Mouse (Mus musculus) adrenal gland, adult 8-10 months (tissue): ENCODE data around the gene Cyp46a1. TPM values are rescaled to one million over a fixed set of nuclear protein-coding genes. Genes with fewer than 3 reads are reported as not detected.

Experiments
- DNase-seq: peaks from one replicate; pipeline ENCODE4 v3.0.0; 2022
- total RNA-seq, 4 experiments: library from RNA; stranded (reverse); gene quantifications; 2 replicates each; pipeline ENCODE4 v1.2.4; 2022

Cyp46a1 gene
- total RNA-seq, 4 experiments from 2014 or later: 2.1 to 7.3 (median 4.7) TPM

- no peak for DNase-seq
These were observed 66.8 kb downstream of the Cyp46a1 start for GRCm38 (mm10) chr12:108400951-108401350.

GRCm38 (mm10) chr12:108403957-108404356 lies 69.8 kb downstream of the Cyp46a1 start:
- peak; percentile 62 for DNase-seq

- no peak for DNase-seq
These were observed 74.9 kb downstream of the Cyp46a1 start for GRCm38 (mm10) chr12:108409100-108409499.

- DNase-seq: no peak
These were observed 76.4 kb downstream of the Cyp46a1 start for GRCm38 (mm10) chr12:108410416-108411208.

Other genes with a start within 250 kb of the Cyp46a1 start
- 100 to 1,000 TPM; 119 to 134 (median 127) TPM for gene Setd3, start 155.1 kb upstream of the Cyp46a1 start, total RNA-seq
- gene Ccnk, start 154.8 kb upstream of the Cyp46a1 start, total RNA-seq: 10 to 100 TPM; 26.2 to 35.0 (median 29.2) TPM
- 10 to 100 TPM; 24.6 to 36.3 (median 29.0) TPM for gene Ccdc85c, start 59.0 kb upstream of the Cyp46a1 start, total RNA-seq
- 1 to 10 TPM in 3 of 4 experiments, under 1 TPM in 1; 0.81 to 1.9 (median 1.5) TPM for gene Hhipl1, start 28.1 kb upstream of the Cyp46a1 start, total RNA-seq
- 10 to 100 TPM; 15.2 to 31.0 (median 22.8) TPM for gene Eml1, start 36.6 kb downstream of the Cyp46a1 start, total RNA-seq
- 10 to 100 TPM; 45.4 to 65.2 (median 50.3) TPM for gene Evl, start 220.3 kb downstream of the Cyp46a1 start, total RNA-seq